Mouse (Mus musculus): Measurements from ENCODE around the gene Phlpp2.

The Phlpp2 gene

GRCm38 (mm10) chr8:109902379-109902778 is 34.0 kb downstream of the Phlpp2 start:
- in situ Hi-C loops (cut with MboI; ENCODE audit: low sequenced_read_pairs) = no loop called here

GRCm38 (mm10) chr8:109903909-109904469 is 35.6 kb downstream of the Phlpp2 start:
- in situ Hi-C loops (cut with MboI; ENCODE audit: low sequenced_read_pairs) = no loop called here

- in situ Hi-C loops (cut with MboI; ENCODE audit: low sequenced_read_pairs) = no loop called here
These were observed 36.8 kb downstream of the Phlpp2 start for GRCm38 (mm10) chr8:109904928-109905668.

- in situ Hi-C loops (cut with MboI; ENCODE audit: low sequenced_read_pairs) = no loop called here
These were observed 38.6 kb downstream of the Phlpp2 start for GRCm38 (mm10) chr8:109906907-109907306.

- in situ Hi-C loops (cut with MboI; ENCODE audit: low sequenced_read_pairs) = no loop called here
These were observed 39.0 kb downstream of the Phlpp2 start for GRCm38 (mm10) chr8:109907376-109907775.

GRCm38 (mm10) chr8:109917277-109917676 is 48.9 kb downstream of the Phlpp2 start:
- in situ Hi-C loops (cut with MboI; ENCODE audit: low sequenced_read_pairs) = no loop called here

GRCm38 (mm10) chr8:109920406-109921390 is 52.4 kb downstream of the Phlpp2 start:
- in situ Hi-C loops (cut with MboI; ENCODE audit: low sequenced_read_pairs) = no loop called here

- in situ Hi-C loops (cut with MboI; ENCODE audit: low sequenced_read_pairs) = no loop called here
These were observed 73.4 kb downstream of the Phlpp2 start for GRCm38 (mm10) chr8:109941606-109942360.

- in situ Hi-C loops (cut with MboI; ENCODE audit: low sequenced_read_pairs) = no loop called here
These were observed 76.9 kb downstream of the Phlpp2 start for GRCm38 (mm10) chr8:109945153-109945632.

GRCm38 (mm10) chr8:109945694-109946093 is 77.4 kb downstream of the Phlpp2 start:
- in situ Hi-C loops (cut with MboI; ENCODE audit: low sequenced_read_pairs) = no loop called here

GRCm38 (mm10) chr8:109946272-109946671 is 77.9 kb downstream of the Phlpp2 start:
- in situ Hi-C loops (cut with MboI; ENCODE audit: low sequenced_read_pairs) = no loop called here

GRCm38 (mm10) chr8:109947447-109948284 is 79.3 kb downstream of the Phlpp2 start:
- in situ Hi-C loops (cut with MboI; ENCODE audit: low sequenced_read_pairs) = no loop called here

- in situ Hi-C loops (cut with MboI; ENCODE audit: low sequenced_read_pairs) = no loop called here
These were observed 79.9 kb downstream of the Phlpp2 start for GRCm38 (mm10) chr8:109948285-109948564.

- in situ Hi-C loops (cut with MboI; ENCODE audit: low sequenced_read_pairs) = no loop called here
These were observed 83.8 kb downstream of the Phlpp2 start for GRCm38 (mm10) chr8:109952171-109952570.

GRCm38 (mm10) chr8:109954486-109954948 is 86.2 kb downstream of the Phlpp2 start:
- in situ Hi-C loops (cut with MboI; ENCODE audit: low sequenced_read_pairs) = no loop called here

GRCm38 (mm10) chr8:109957167-109958028 is 89.1 kb downstream of the Phlpp2 start:
- in situ Hi-C loops (cut with MboI; ENCODE audit: low sequenced_read_pairs) = no loop called here

- in situ Hi-C loops (cut with MboI; ENCODE audit: low sequenced_read_pairs) = no loop called here
These were observed 89.8 kb downstream of the Phlpp2 start for GRCm38 (mm10) chr8:109958036-109958655.

- in situ Hi-C loops (cut with MboI; ENCODE audit: low sequenced_read_pairs) = no loop called here
These were observed 90.8 kb downstream of the Phlpp2 start for GRCm38 (mm10) chr8:109959112-109959511.
